Mouse (Mus musculus) urinary bladder, adult 2 months (tissue): ENCODE measurements around the gene AU040320. TPM values are rescaled to one million over a fixed set of nuclear protein-coding genes. Genes with fewer than 3 reads are reported as not detected.

ENCODE experiments used
- DNase-seq: peaks from one replicate; pipeline ENCODE4 v3.0.0; 2022; ENCODE audit warnings: low spot score
- polyA plus RNA-seq: library from polyadenylated mRNA; depleted of rRNA; stranded (reverse); fragments of >200 nt; gene quantifications from 2 replicates; pipeline ENCODE4 v1.2.3, GENCODE M21; 2012; rRNA removed

AU040320 gene
- polyA plus RNA-seq: 20.6 and 24.4 TPM in 2 replicates

GRCm38 (mm10) chr4:126753268-126754230 lies at the start of gene AU040320, which contains the start of gene Ncdn:
Gene AU040320 (plus strand): TSS chr4:126753544.
Gene Ncdn (minus strand): TSS chr4:126753438.
- peak; percentile 97 for DNase-seq

- DNase-seq: no peak
These were observed 46.5 kb upstream of the AU040320 start for GRCm38 (mm10) chr4:126706630-126707438.

- DNase-seq: no peak
These were observed 45.9 kb upstream of the AU040320 start for GRCm38 (mm10) chr4:126707439-126707826.

GRCm38 (mm10) chr4:126732111-126732510 lies 21.2 kb upstream of the AU040320 start:
- no peak for DNase-seq

GRCm38 (mm10) chr4:126732531-126733380 lies 20.6 kb upstream of the AU040320 start:
- no peak for DNase-seq

- DNase-seq: no peak
These were observed 19.2 kb upstream of the AU040320 start for GRCm38 (mm10) chr4:126734001-126734603.

GRCm38 (mm10) chr4:126734700-126735381 lies 18.5 kb upstream of the AU040320 start:
- no peak for DNase-seq

GRCm38 (mm10) chr4:126735382-126736000 lies 17.9 kb upstream of the AU040320 start:
- DNase-seq: no peak

GRCm38 (mm10) chr4:126736001-126736414 lies 17.3 kb upstream of the AU040320 start, which contains the start of gene Tfap2e:
Gene Tfap2e (minus strand): TSS chr4:126736240.
- DNase-seq: no peak

- no peak for DNase-seq
These were observed 13.2 kb upstream of the AU040320 start for GRCm38 (mm10) chr4:126739966-126740676.

GRCm38 (mm10) chr4:126741448-126741847 lies 11.9 kb upstream of the AU040320 start:
- no peak for DNase-seq

GRCm38 (mm10) chr4:126742976-126743375 lies 10.4 kb upstream of the AU040320 start:
- DNase-seq: no peak

- DNase-seq: no peak
These were observed 9.6 kb upstream of the AU040320 start for GRCm38 (mm10) chr4:126743713-126744112.

- no peak for DNase-seq
These were observed 8.5 kb upstream of the AU040320 start for GRCm38 (mm10) chr4:126744831-126745230.

GRCm38 (mm10) chr4:126745506-126746193 lies 7.7 kb upstream of the AU040320 start:
- no peak for DNase-seq

- no peak for DNase-seq
These were observed 7.0 kb upstream of the AU040320 start for GRCm38 (mm10) chr4:126746194-126746840.

- DNase-seq: no peak
These were observed 5.0 kb upstream of the AU040320 start for GRCm38 (mm10) chr4:126748381-126748780.

GRCm38 (mm10) chr4:126749553-126749952 lies 3.8 kb upstream of the AU040320 start:
- no peak for DNase-seq
